Mouse (Mus musculus) testis, adult 2 months (tissue): Measurements from ENCODE around the gene Wwtr1.

Experiments used
- CTCF ChIP-seq: fragments of 200-500 bp; IDR thresholded peaks from 2 replicates; pipeline ENCODE4 v1.5.1; 2012; ENCODE audit warnings: low read depth, mild to moderate bottlenecking, inconsistent platforms, low read length, moderate library complexity; ENCODE audit not compliant: control insufficient read depth, insufficient read depth, insufficient replicate concordance
- POLR2A ChIP-seq: fragments of 200-500 bp; IDR thresholded peaks from 2 replicates; pipeline ENCODE4 v1.6.1; 2012; ENCODE audit warnings: low read depth, mild to moderate bottlenecking, inconsistent platforms, low read length, moderate library complexity; ENCODE audit not compliant: control insufficient read depth

DNA sequence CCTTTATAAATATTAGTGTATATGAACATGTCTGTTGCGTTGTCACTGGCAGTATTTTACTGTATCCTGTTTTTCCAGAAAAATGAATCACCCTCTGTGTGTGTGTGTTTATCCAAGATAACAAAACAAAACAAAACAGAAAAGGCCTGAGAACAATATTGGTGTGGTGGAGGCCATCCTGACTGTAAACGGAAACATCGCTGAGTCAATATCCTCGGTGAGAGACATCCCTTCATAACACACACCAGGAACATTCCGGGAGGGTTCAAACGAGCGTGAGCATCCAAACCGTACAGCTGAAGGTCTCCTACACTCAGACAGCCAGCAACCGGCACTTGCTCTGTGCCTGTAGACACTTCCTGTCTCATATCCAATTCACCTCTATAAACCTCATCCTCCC, 31.6 kb downstream of the Wwtr1 start:
- TF ChIP-seq CTCF (no peak), POLR2A (no peak)
